Mouse (Mus musculus) adrenal gland, postnatal 36 days (tissue): ENCODE results near the gene Riox2. TPM values are rescaled to one million over a fixed set of nuclear protein-coding genes. Genes with fewer than 3 reads are reported as not detected.

Experiments
- DNase-seq, 2 experiments: peaks; one replicate each; pipeline ENCODE4 v3.0.0; 2021; ENCODE audit warnings: mixed read lengths in 1 of 2
- total RNA-seq, 2 experiments: library from RNA; stranded (reverse); gene quantifications; 2 replicates each; pipeline ENCODE4 v1.2.3; 2021

Gene Riox2
- total RNA-seq, 2 experiments from 2014 or later: 23.9 to 26.1 TPM

DNA sequence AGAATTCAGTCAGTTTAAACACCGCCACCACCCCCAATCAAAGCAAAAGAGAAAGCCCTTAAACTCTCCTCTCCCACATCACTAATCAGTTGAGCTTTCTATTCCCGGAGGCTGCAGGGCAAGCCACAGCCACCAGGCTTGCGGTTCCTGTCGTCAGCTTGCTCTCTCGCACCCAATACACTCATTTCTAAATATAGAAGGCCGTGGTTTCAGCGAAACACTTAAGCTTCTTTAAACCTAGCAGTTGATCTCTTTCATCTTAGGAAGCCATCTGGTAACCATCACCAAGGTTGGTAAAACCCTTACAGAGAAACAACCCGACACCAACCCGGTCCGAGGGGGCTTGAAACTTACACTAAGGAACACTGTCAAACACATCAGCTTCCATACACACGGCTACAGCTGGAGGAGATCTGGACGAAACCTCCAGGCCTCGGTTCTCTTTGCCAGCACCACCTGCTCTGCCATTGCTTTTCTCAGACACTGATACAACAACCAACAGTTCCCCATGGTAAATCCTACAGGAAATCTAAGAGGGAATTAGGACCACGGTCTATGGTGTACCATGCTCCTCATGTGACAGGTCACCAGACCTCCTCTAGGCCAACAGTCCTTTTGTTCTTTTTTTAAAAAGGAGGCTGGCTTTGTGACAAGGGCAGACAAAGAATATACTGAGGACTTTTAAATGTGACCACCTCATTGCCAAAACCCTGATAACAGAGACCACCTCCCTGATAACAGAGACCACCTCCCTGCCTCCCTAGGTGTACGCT lies 46.1 kb downstream of the Riox2 start:
- no peak for DNase-seq

DNA sequence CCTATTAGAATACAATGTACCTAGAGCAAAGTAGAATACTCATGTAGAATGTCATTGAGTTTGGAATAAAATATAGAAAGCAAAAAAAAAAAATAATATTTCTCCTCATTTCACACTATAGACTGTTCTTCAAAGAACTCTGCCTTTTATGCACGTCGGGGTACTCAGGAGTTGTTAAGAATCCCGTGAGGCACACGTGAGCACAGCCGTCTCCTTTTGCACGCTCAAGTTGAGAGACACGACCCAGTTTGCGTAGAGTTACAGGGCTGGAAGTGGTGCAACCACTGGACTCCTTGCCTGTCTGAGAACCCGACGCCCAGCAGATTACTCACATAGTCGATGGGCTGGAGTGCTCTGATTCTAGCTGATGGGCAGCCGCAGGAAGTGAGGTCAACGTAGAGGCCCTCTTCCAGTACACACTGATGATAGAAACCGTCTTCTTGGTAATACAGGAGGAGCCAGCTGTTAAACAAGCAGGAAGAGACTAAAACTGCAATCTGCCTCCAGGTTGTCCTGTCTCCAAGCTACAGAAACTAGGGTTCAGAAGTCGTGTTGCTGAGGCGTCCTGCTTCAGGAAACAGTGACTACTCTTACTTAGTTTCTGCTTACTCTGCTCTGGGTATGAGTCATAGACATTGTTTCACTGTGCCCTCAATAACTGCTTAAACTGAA lies 50.3 kb downstream of the Riox2 start:
- no peak for DNase-seq

DNA sequence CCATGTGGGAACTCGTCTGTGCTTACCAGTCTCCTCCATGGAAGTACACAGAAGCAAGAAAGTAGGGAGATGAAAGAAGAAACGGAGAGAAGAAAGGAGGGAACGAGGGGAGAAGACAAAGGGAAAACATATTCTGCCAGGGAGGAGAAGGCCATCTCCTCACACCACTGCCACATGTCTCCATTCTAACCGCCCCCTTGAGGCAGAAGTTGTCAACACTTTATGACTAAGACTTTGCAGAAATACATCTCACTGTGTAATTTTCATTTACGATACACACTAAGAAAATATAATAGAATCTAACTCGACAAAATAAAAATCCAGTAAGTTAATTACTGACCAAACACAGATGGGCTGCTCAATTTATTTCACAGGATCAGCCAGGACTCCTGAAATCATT lies 55.4 kb downstream of the Riox2 start:
- no peak for DNase-seq

DNA sequence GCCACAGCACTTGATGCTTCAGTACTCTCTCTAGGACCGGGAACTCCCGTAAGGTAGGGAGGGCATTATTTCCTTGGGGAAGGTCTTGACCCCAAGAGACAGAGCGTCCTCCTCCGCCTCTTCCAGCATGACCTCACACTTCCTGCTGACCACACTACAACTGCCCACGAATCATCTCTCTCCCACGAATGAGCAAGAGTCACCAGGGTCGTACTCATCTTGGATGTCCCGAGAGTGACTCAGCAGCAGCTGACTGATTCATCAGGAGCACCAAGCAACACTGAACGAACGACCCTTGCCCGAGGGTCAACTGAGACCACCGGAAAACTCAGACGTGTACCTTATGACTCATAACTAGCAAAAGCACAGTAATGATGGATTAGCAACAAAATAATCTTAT lies 58.0 kb downstream of the Riox2 start:
- peak; percentile 13 to 21 for DNase-seq

DNA sequence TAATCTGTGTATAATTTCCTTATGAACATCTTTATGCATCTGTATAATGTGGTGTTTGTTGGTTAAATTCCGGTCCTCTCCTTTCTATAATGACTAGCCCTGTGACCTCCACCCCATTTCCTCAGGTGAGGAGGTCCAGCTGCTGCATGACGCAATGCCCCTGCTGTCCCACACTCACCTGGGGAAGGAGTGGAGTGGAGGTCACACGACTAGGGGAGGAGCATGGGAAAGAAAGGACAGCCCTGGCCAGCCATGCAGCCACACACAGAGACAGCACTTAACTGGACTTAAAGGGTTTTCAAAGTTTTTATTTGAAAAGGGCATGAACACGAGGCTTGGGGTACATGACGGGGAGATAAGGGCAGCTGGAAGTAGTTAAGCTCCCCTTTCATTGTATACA lies 59.7 kb downstream of the Riox2 start:
- DNase-seq: no peak

DNA sequence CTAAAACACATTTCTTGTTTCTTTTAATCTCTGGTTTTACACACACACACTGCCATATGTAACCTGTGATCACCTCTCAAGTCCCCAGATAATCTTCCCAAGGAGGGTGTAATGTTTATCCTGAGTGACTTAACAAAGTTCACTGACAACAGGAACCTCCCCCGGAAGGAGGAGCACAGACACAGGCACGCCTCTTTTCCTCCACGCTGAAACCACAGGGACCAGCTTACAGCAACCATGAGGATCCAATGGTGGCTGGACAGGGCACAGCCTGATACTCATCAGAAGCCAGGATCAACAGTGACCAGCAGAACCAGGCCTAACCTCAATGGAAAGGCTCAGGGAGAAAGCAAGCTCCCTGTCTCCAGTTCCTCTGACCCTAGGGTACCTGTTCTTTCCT lies 61.0 kb downstream of the Riox2 start:
- no peak for DNase-seq

DNA sequence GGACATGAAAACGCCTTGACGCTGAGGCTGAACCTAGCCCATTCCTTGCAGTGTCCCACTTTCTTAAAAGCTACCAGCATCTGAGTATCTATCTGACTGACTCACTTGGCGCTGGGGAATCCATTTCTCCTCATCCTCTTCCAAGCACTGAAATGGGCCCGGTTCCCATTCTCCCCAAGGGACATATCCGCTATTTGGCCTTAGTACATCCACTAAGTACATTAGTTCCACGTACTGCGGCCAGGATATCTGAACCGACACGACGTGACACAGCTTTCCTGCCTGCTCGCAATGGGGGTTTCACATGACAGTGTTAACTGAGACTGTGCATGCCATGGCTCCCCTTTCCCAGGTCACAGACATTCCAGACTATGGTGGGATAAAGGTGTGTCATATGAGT lies 62.8 kb downstream of the Riox2 start:
- peak in 1 of 2 experiments; percentile 19 for DNase-seq

DNA sequence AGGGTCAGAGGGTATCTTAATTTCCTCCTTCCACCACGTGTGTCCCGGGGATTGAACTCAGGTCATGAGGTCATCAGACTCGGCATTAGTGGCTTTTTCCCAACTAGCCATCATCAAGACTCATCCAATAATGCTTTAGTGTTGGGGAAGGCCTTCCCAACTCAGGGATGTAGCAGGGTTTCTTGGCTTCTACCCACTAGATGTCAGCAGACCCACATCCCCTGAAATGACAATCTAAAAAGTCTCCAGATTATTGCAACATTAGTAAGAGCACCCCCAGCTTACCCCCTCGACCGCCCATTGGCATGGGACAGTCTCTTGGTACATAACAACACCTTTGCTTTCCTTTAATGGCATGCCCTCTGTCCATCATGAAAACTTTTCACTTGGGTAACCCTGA lies 64.1 kb downstream of the Riox2 start:
- DNase-seq: no peak

DNA sequence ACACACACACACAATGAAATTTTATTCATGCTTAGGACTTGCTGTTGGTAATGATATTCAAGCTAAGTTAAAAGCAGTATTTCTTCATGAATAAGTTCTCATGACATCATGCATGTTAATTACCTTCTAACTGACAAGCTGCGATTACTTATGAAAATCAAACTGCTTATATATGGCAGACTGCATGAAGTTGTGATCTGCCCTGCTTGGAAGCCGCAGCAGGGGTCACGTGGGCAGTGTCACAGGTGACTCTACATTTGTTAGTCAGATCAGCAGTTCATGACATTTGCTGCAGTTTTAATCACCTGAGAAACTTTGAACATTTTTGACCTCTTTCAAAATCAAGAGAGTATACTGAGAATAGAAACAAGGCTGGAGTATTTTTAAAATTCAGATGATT lies 69.4 kb downstream of the Riox2 start:
- no peak for DNase-seq

DNA sequence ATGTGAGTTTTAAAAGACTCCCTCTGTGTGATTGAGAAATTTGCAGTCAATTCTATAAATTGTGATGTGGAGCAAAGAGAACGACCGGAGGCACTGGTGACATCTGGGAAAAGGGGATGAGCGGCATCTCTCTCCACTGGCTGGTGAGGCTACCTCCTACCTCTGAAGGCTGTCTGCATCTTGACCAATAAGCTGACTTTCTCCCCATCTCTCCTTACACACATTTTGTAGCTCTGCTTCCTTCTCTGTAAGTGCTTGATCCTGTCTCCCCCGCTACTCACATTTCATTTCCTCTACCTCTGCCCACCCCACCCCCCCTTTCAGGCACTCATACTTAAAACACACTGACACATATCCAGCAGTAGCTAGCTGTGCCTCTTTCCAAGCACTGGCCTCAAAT lies 69.8 kb downstream of the Riox2 start:
- no peak for DNase-seq

Other genes starting within 250 kb of the Riox2 start
- not detected for gene Olfr201, start 199.1 kb upstream of the Riox2 start, total RNA-seq
- gene Olfr202, start 185.0 kb upstream of the Riox2 start, total RNA-seq: not detected
- not detected for gene Olfr203, start 172.9 kb upstream of the Riox2 start, total RNA-seq
- not detected for gene Olfr204, start 153.5 kb upstream of the Riox2 start, total RNA-seq
- gene Olfr205, start 140.6 kb upstream of the Riox2 start, total RNA-seq: not detected
- not detected for gene Olfr206, start 122.5 kb upstream of the Riox2 start, total RNA-seq
- gene Olfr209, start 107.8 kb upstream of the Riox2 start, total RNA-seq: not detected
- not detected for gene Gabrr3, start 64.4 kb upstream of the Riox2 start, total RNA-seq
- 10 to 100 TPM; 12.5 to 19.5 TPM for gene Crybg3, start 129.2 kb downstream of the Riox2 start, total RNA-seq
- gene Arl6, start 167.6 kb downstream of the Riox2 start, total RNA-seq: 1 to 10 TPM; 9.7 to 9.8 TPM